8 mouse cellular contexts compared by ENCODE assay signal in the genomic region with DNA sequence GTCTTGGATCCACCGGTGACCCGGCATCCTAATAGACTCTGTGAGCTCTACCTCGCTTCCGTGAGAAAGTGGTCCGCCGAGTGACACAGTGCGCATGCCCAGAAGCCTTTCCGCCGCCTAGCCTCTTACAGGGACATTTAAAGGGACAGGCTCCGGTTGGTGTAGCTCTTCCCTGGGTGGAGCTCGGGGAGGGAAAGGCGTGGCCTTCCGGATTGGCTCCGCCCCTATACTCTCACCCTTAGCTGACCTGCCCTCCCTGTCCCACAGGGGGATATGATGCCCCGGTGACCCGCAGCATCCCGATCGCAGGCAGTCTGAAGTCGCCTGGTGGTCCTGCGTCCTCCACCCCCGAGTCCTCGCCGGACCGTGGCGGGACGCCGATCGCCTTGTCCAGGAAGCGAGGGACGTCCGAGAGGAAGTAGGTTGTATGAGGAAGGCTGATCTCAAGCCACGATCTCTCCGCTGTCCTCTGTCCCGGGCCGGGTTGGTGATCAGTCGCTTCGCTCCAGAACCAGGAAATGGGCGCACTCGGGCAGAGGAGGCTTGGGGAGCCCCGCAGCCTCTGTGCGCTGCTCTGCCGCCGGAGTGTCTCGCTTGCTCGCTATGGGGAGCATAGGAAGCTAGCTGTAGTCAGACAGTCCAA. TPM values are rescaled to one million over a fixed set of nuclear protein-coding genes. Genes with fewer than 3 reads are reported as not detected.
DNase-seq lines count a peak whose midpoint lies in the region; ATAC-seq lines count a peak whose summit lies in the region.

Gene Pus7l, minus strand, starts transcription at position 139 of the 643 bp plus-strand sequence.
Gene Irak4, plus strand, starts transcription at position 235 of the 643 bp plus-strand sequence.

- ATAC-seq in intestine, embryonic 14.5 days (replicated peaks; ENCODE audit: low FRiP score, low TSS enrichment, low read depth), result peak; percentile 98

- peaks cover 3% of the 10 kb centered on the region; the same call in 1 of the 2 replicates for H3K4me1 ChIP-seq in intestine, embryonic 14.5 days (replicated peaks; ENCODE audit: control insufficient read depth, insufficient read depth, low read length)

- H3K36me3 ChIP-seq in intestine, embryonic 14.5 days (ENCODE audit: control insufficient read depth, insufficient read depth, low read length), result no peaks in the 10 kb centered on the region

- no peaks in the 10 kb centered on the region for H3K27me3 ChIP-seq in intestine, embryonic 14.5 days (replicated peaks; ENCODE audit: control insufficient read depth, insufficient read depth, low read length)

- peak; percentile 87 to 89 for DNase-seq in adrenal gland, adult 18-20 months (ENCODE audit: low spot score in 2 of 2)
- peak; percentile 95 for DNase-seq in embryo, embryonic 11 days
- peak; percentile 92 for DNase-seq in gastrocnemius, postnatal 25 days
- DNase-seq in intestine, embryonic 14.5 days (ENCODE audit: low spot score), result peak; percentile 95
- DNase-seq in left cerebral cortex, postnatal 14 days (ENCODE audit: low spot score in 2 of 2), result peak; percentile 93
- DNase-seq in mesoderm, embryonic 11.5 days (ENCODE audit: low read depth, low spot score), result peak; percentile 96
- DNase-seq in right cerebral cortex, postnatal 36 days (ENCODE audit: low spot score in 2 of 2), result peak; percentile 86 to 87
- peak; percentile 95 for DNase-seq in yolk sac, embryonic 10.5 days (ENCODE audit: low spot score)

- H3K9me3 ChIP-seq in intestine, embryonic 14.5 days (ENCODE audit: control insufficient read depth, low read length), result no peaks in the 10 kb centered on the region

- H3K4me3 ChIP-seq in intestine, embryonic 14.5 days (ENCODE audit: low read depth, low read length), result peak within 1 kb of the TSS; percentile 63

- peak within 1 kb of the TSS; percentile 77 for H3K27ac ChIP-seq in intestine, embryonic 14.5 days (ENCODE audit: low read depth)

- H3K4me2 ChIP-seq in intestine, embryonic 14.5 days (ENCODE audit: low read length), result peak within 1 kb of the TSS; percentile 85

- peak within 1 kb of the TSS; percentile 63 for H3K9ac ChIP-seq in intestine, embryonic 14.5 days (ENCODE audit: low read length)

- under 1% methylated on average over 45 of the region's 45 CpGs for WGBS in intestine, embryonic 14.5 days

- intact Hi-C loops in left cerebral cortex, postnatal 14 days (cut with DNase I), result no loop called here

RNA-seq across cellular contexts. Expression of gene Pus7l, which starts in this region (rescaled TPM):
- 1 to 10 TPM; 3.4 to 3.6 TPM for total RNA-seq in adrenal gland, adult 18-20 months (2021)
- 1 to 10 TPM; 1.1 to 1.5 TPM for total RNA-seq in gastrocnemius, postnatal 25 days (2021)
- polyA plus RNA-seq in intestine, embryonic 14.5 days (2014; fragmentation: Nextera tagmentation; extraction: Ambion mirVana), result 10.1 and 11.2 TPM in 2 replicates
- total RNA-seq in left cerebral cortex, postnatal 14 days (2021), result 1 to 10 TPM; 3.7 to 4.4 TPM

RNA-seq across cellular contexts. Expression of gene Irak4, which starts in this region (rescaled TPM):
- 10 to 100 TPM in 1 of 2 experiments, 1 to 10 TPM in 1; 9.8 to 11.1 TPM for total RNA-seq in adrenal gland, adult 18-20 months (2021)
- total RNA-seq in gastrocnemius, postnatal 25 days (2021), result 1 to 10 TPM; 3.0 to 3.8 TPM
- 8.9 and 9.2 TPM in 2 replicates for polyA plus RNA-seq in intestine, embryonic 14.5 days (2014; fragmentation: Nextera tagmentation; extraction: Ambion mirVana)
- 1 to 10 TPM; 1.8 to 1.9 TPM for total RNA-seq in left cerebral cortex, postnatal 14 days (2021)

Comparison
In these comparisons a context has a peak if more than half of its experiments do, and no peak if none do; other contexts are left out.
1. Peak in every context shown above with its lines: DNase-seq, ATAC-seq, H3K4me3 ChIP-seq and H3K27ac ChIP-seq.